Mouse (Mus musculus) bone marrow, adult 2 months (tissue): ENCODE data around the gene Glipr2.

Experiments used
- CTCF ChIP-seq: fragments of 200-500 bp; IDR thresholded peaks from 2 replicates; pipeline ENCODE4 v1.5.1; 2011; ENCODE audit warnings: low read length, control low read depth; ENCODE audit not compliant: control insufficient read depth, insufficient read depth
- POLR2A ChIP-seq: fragments of 200-500 bp; IDR thresholded peaks from 2 replicates; pipeline ENCODE4 v1.6.1; 2011; ENCODE audit warnings: low read depth, mild to moderate bottlenecking, control low read depth, low read length, borderline replicate concordance; ENCODE audit not compliant: control insufficient read depth

DNA sequence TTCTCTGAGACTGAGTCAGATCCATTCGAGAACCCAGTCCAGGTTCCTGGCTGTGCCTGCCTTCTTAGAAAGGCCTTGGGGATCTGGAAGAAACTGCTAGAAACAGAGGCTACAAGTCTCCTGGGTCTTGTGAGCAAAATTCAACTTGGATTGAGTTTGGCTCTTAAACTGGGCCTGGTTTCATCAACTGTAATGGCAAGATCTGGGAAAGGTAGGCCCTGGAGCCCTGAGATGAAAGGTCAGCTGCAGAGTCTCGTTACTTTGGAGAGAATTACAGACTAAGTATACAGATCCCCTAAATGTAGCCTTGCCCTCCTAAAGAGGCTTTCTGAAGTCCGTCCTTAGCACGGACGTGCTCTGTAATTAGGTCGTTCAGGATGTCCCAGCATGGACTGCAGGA lies 68.4 kb downstream of the Glipr2 start:
- TF ChIP-seq CTCF = no peak
- TF ChIP-seq POLR2A = no peak
